Mouse (Mus musculus): ENCODE results near the gene Col17a1.

GRCm38 (mm10) chr19:47621478-47621877 lies 70.4 kb downstream of the Col17a1 start:
- TF ChIP-seq CTCF (IDR thresholded peaks at IDR 0.05; ENCODE audit: borderline replicate concordance, insufficient read depth, low read length) (no peak), POLR2A (IDR thresholded peaks at IDR 0.05; ENCODE audit: low read depth, low read length) (no peak)
